Mouse (Mus musculus) bone marrow, adult 2 months (tissue): ENCODE results near the gene Plcb1. TPM values are rescaled to one million over a fixed set of nuclear protein-coding genes. Genes with fewer than 3 reads are reported as not detected.

Experiments
- H3K27ac ChIP-seq: fragments of 200-500 bp; 2 replicates; pipeline ENCODE4 v1.5.1; 2012; ENCODE audit warnings: low read depth, mild to moderate bottlenecking, control low read depth, inconsistent platforms, low read length; ENCODE audit not compliant: control insufficient read depth, poor library complexity, insufficient read depth
- H3K4me1 ChIP-seq: fragments of 200-500 bp; 2 replicates; pipeline ENCODE4 v1.6.1; 2011; ENCODE audit warnings: low read length; ENCODE audit not compliant: control insufficient read depth, insufficient read depth
- H3K4me3 ChIP-seq: fragments of 200-500 bp; replicated peaks from 2 replicates; pipeline ENCODE3; 2011; ENCODE audit warnings: mild to moderate bottlenecking, low read depth, low read length, control low read depth; ENCODE audit not compliant: control insufficient read depth
- CTCF ChIP-seq: fragments of 200-500 bp; IDR thresholded peaks from 2 replicates; pipeline ENCODE4 v1.5.1; 2011; ENCODE audit warnings: low read length, control low read depth; ENCODE audit not compliant: control insufficient read depth, insufficient read depth
- POLR2A ChIP-seq: fragments of 200-500 bp; IDR thresholded peaks from 2 replicates; pipeline ENCODE4 v1.6.1; 2011; ENCODE audit warnings: low read depth, mild to moderate bottlenecking, control low read depth, low read length, borderline replicate concordance; ENCODE audit not compliant: control insufficient read depth
- WGBS: fragments of 180-500 bp; shearing (Covaris S2); methylation state at CpG from one replicate; pipeline ENCODE4 v1.1.7; 2018; 5-methylcytosine and 5-hydroxymethylcytosine counted together
- polyA plus RNA-seq: library from polyadenylated mRNA; stranded (reverse); fragments of >200 nt; gene quantifications from 2 replicates; pipeline ENCODE4 v1.2.4, GENCODE M21; 2011; ENCODE audit warnings: low replicate concordance; ENCODE audit not compliant: missing spikeins, insufficient read depth, insufficient read length

Plcb1 gene
- polyA plus RNA-seq, 1 experiment = 5.6 TPM

DNA sequence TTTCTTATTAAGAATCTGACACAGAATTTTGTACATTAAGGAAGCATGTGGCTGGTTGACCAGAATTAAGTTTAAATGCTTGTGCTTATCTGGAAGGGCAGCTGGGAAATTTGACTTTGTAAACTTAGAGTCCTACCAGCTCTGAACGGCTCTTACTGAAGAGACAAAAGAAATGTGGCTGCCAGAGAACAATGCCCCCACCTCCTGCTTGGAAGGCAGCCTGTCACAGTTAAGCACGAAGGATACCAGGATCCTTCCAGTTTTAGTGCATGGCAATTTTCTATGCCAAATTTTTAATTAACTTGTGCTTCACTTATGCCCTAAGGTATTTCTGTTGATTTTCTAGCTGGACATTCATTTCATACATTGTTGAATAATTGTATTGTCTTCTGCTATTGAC, 157.1 kb downstream of the Plcb1 start:
- WGBS = 78% methylated on average over 2 of the region's 2 CpGs

GRCm38 (mm10) chr2:134946331-134946730, 160.5 kb downstream of the Plcb1 start:
- WGBS = 86% methylated on average over 8 of the region's 8 CpGs
- no peak overlapping the region for H3K4me3 ChIP-seq
- no peak for TF ChIP-seq POLR2A
- TF ChIP-seq CTCF = no peak
- H3K4me1 ChIP-seq = no peaks in the 10 kb centered on the region; the same call in 1 of the 2 replicates
- no peak overlapping the region for H3K27ac ChIP-seq

More for the DNA sequence above, 157.1 kb downstream of the Plcb1 start:
- Histone ChIP-seq H3K4me3 (no peak overlapping the region), H3K4me1 (no peaks in the 10 kb centered on the region; the same call in 1 of the 2 replicates), H3K27ac (no peak overlapping the region)
- no peak for TF ChIP-seq CTCF
- no peak for TF ChIP-seq POLR2A

DNA sequence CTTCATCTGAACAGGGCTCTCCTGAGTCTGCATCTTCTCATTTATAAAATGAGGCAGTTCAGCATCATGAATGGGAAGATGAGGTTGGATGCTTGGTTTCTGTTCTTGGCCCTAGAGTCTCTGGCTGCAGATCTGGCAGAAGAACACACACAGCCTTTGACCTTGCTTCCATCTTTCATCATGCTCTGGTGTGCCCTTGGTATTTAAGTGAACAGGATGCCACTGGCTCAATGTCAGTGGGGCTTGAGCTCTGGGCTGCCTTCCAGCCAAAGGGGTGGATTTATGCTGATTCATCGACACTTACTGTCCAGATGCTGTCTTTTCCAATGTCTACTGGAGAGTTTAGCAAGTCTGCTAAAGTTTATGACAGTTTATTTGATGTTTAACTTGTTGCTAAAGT, 161.0 kb downstream of the Plcb1 start:
- no peak overlapping the region for H3K4me3 ChIP-seq
- no peaks in the 10 kb centered on the region; the same call in 1 of the 2 replicates for H3K4me1 ChIP-seq
- H3K27ac ChIP-seq = no peak overlapping the region
- 67% methylated on average over 1 of the region's 1 CpGs for WGBS
- TF ChIP-seq CTCF (no peak), POLR2A (no peak)

- 46% methylated on average over 5 of the region's 5 CpGs for WGBS
These were observed 166.2 kb downstream of the Plcb1 start for GRCm38 (mm10) chr2:134952088-134952487.

GRCm38 (mm10) chr2:134956436-134956835, 170.6 kb downstream of the Plcb1 start:
- WGBS = 58% methylated on average over 4 of the region's 4 CpGs
- H3K4me1 ChIP-seq = no peaks in the 10 kb centered on the region
- TF ChIP-seq POLR2A (no peak), CTCF (no peak)
- H3K4me3 ChIP-seq = no peak overlapping the region
- no peak overlapping the region for H3K27ac ChIP-seq

More at GRCm38 (mm10) chr2:134952088-134952487, 166.2 kb downstream of the Plcb1 start:
- no peak for TF ChIP-seq POLR2A
- TF ChIP-seq CTCF = no peak
- Histone ChIP-seq H3K4me3 (no peak overlapping the region), H3K27ac (no peak overlapping the region), H3K4me1 (no peaks in the 10 kb centered on the region)

GRCm38 (mm10) chr2:134966131-134966530, 180.3 kb downstream of the Plcb1 start:
- Histone ChIP-seq H3K27ac (no peak overlapping the region), H3K4me3 (no peak overlapping the region), H3K4me1 (no peaks in the 10 kb centered on the region)
- no peak for TF ChIP-seq CTCF
- no peak for TF ChIP-seq POLR2A
- 74% methylated on average over 4 of the region's 4 CpGs for WGBS

DNA sequence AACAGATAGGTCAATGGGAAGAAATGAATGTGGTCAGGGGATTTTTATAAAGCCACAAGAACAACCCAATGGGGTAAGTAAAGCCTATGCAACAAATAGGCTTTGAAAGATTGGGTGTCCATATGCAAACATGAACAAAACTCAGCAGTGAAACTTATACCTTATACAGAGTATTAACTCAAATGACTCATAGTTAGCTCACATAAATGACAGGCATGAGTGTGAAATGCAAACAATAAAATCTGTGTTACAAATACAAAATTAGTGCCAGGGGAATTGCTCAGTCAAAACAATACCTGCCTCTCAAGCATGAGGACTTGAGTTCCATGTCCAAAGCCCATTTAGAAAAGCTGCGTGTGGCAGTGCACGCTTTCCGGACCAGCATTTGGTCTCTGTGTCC, 182.5 kb downstream of the Plcb1 start:
- WGBS = 91% methylated on average over 3 of the region's 3 CpGs
- Histone ChIP-seq H3K4me1 (no peaks in the 10 kb centered on the region), H3K27ac (no peak overlapping the region), H3K4me3 (no peak overlapping the region)
- TF ChIP-seq POLR2A (no peak), CTCF (no peak)

DNA sequence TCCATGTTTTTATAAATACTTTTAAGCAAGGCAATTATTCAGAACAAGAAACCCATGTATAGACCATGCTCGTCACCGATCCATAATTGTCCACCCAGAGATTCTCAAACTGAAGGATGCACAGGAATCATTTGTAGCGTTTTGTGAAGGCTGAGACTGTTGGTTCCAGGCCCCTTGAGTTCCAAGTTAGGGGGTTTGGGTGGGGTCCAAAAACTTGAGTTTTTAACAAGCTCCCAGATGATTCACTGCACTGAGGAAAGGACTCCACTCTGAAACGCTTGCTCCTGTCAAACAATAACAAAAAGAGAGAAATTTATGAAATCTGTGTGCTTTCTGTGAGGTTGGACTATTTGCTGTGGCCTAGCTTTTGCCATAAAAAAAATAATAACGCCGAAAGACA, 186.5 kb downstream of the Plcb1 start:
- TF ChIP-seq CTCF (no peak), POLR2A (no peak)
- no peaks in the 10 kb centered on the region for H3K4me1 ChIP-seq
- H3K27ac ChIP-seq = no peak overlapping the region
- no peak overlapping the region for H3K4me3 ChIP-seq
- 80% methylated on average over 6 of the region's 6 CpGs for WGBS

GRCm38 (mm10) chr2:134974711-134975110, 188.8 kb downstream of the Plcb1 start:
- H3K27ac ChIP-seq = no peak overlapping the region
- 63% methylated on average over 6 of the region's 6 CpGs for WGBS
- TF ChIP-seq POLR2A = no peak
- no peak for TF ChIP-seq CTCF
- H3K4me3 ChIP-seq = no peak overlapping the region
- no peaks in the 10 kb centered on the region for H3K4me1 ChIP-seq
